ENCODE assay signal across 14 mouse cellular contexts in genomic region chr5:77067321-77067720, GRCm38 (mm10).
DNase-seq lines count a peak whose midpoint lies in the region.
"Had no signal": no experiment of that assay in that cellular context is flagged by ENCODE, and none has a peak within 500 bp of the region (broad histone marks: within the 10 kb centered on the region; RNA-seq: fewer than 3 reads in every experiment).

No protein-coding gene starts in this region.

- peak; percentile 23 to 53 for DNase-seq in lung, adult 18-20 months
- DNase-seq in lung, postnatal 14 days: no peak
- DNase-seq in lung, postnatal 36 days: peak; percentile 32
- no peak for DNase-seq in lung, postnatal 25 days (ENCODE audit: low spot score)
- peak; percentile 54 for DNase-seq in adipocyte (ENCODE audit: low spot score)
- DNase-seq in layer of hippocampus, adult 9-10 months (ENCODE audit: low spot score): no peak
- DNase-seq: adrenal gland, adult 8-10 months; adrenal gland, postnatal 14 days; adrenal gland, postnatal 36 days; cerebellum, adult 11-12 months; cerebellum, adult 2 months; cerebellum, adult 9-10 months; cerebellum, postnatal 10 days; cerebellum, postnatal 25 days had no signal

Comparison
In these comparisons a context has a peak if more than half of its experiments do, and no peak if none do; other contexts are left out.
1. DNase-seq: peak in lung, adult 18-20 months (2 of 2), lung, postnatal 36 days (single experiment) and adipocyte (single experiment); none in lung, postnatal 14 days (single experiment), lung, postnatal 25 days (single experiment) and layer of hippocampus, adult 9-10 months (single experiment).